Mouse (Mus musculus) limb, embryonic 12.5 days (tissue): ENCODE results near the gene Ptges3l. TPM values are rescaled to one million over a fixed set of nuclear protein-coding genes. Genes with fewer than 3 reads are reported as not detected.
A peak's percentile ranks its signal among the peaks of the same experiment; 100 is the strongest.
"Not testable (repeated sequence)": the region's sequence is repeated elsewhere in the genome, so short reads cannot be mapped to it uniquely, and the experiment has no call there.

Experiments used
- ATAC-seq: fragments of 200-750 bp; cut with Nextera tagmentation; 2 replicates; pipeline ENCODE4 v1.8.0; 2017; ENCODE audit warnings: low read depth, moderate TSS enrichment; ENCODE audit not compliant: insufficient number of reproducible peaks, insufficient read depth, low FRiP score, low TSS enrichment
- H3K27ac ChIP-seq: fragments of 300-500 bp; sonication (generic); 2 replicates; pipeline ENCODE4 v1.5.1; 2016; ENCODE audit warnings: mild to moderate bottlenecking, moderate library complexity
- H3K27me3 ChIP-seq: fragments of 300-500 bp; sonication (generic); 2 replicates; pipeline ENCODE4 v1.6.1; 2016; ENCODE audit warnings: mild to moderate bottlenecking, moderate library complexity
- H3K36me3 ChIP-seq: fragments of 300-500 bp; sonication (generic); 2 replicates; pipeline ENCODE4 v1.6.1; 2016; ENCODE audit warnings: mild to moderate bottlenecking, moderate library complexity
- H3K4me1 ChIP-seq: fragments of 300-500 bp; sonication (generic); replicated peaks from 2 replicates; pipeline ENCODE4 v1.6.1; 2016
- H3K4me2 ChIP-seq: fragments of 300-500 bp; sonication (generic); 2 replicates; pipeline ENCODE4 v1.6.1; 2016; ENCODE audit warnings: mild to moderate bottlenecking, moderate library complexity
- H3K4me3 ChIP-seq: fragments of 300-500 bp; sonication (generic); replicated peaks from 2 replicates; pipeline ENCODE4 v1.5.1; 2016; ENCODE audit warnings: mild to moderate bottlenecking
- H3K9ac ChIP-seq: fragments of 300-500 bp; sonication (generic); replicated peaks from 2 replicates; pipeline ENCODE4 v1.6.1; 2016; ENCODE audit warnings: mild to moderate bottlenecking, moderate library complexity
- H3K9me3 ChIP-seq: fragments of 300-500 bp; sonication (generic); 2 replicates; pipeline ENCODE4 v1.6.1; 2016; ENCODE audit warnings: mild to moderate bottlenecking, moderate library complexity
- WGBS: fragments of 180-500 bp; shearing (Covaris S2); methylation state at CpG from one replicate; pipeline ENCODE4 v1.1.7; 2016; 5-methylcytosine and 5-hydroxymethylcytosine counted together
- polyA plus RNA-seq: library from polyadenylated mRNA; unstranded; fragments of >200 nt; fragmentation: Nextera tagmentation; extraction: Ambion mirVana; gene quantifications from 2 replicates; pipeline ENCODE4 v1.2.1, GENCODE M21; 2016

Gene Ptges3l
- polyA plus RNA-seq, 1 experiment from 2014 or later = 9.4 TPM

- 1% methylated on average over 14 of the region's 14 CpGs for WGBS
- Histone ChIP-seq H3K36me3 (peaks cover 32% of the 10 kb centered on the region), H3K4me3 (peak overlapping the region; percentile 69), H3K9me3 (no peaks in the 10 kb centered on the region), H3K4me1 (peaks cover 18% of the 10 kb centered on the region), H3K4me2 (peak overlapping the region; percentile 92), H3K27me3 (no peaks in the 10 kb centered on the region), H3K27ac (peak overlapping the region; percentile 95), H3K9ac (peak overlapping the region; percentile 85)
- ATAC-seq = no peak
Measured at GRCm38 (mm10) chr11:101442760-101443159, 17.6 kb upstream of the Ptges3l start.

- H3K4me3 ChIP-seq = peak within 1 kb of the TSS; percentile 69
- peak within 1 kb of the TSS; percentile 85 for H3K9ac ChIP-seq
- peak within 1 kb of the TSS; percentile 95 for H3K27ac ChIP-seq
- H3K9me3 ChIP-seq = no peaks in the 10 kb centered on the region
- ATAC-seq = peak; percentile 97
- H3K36me3 ChIP-seq = peaks cover 32% of the 10 kb centered on the region
- under 1% methylated on average over 42 of the region's 42 CpGs for WGBS
- H3K4me2 ChIP-seq = peak within 1 kb of the TSS; percentile 92
- no peaks in the 10 kb centered on the region for H3K27me3 ChIP-seq
- peaks cover 18% of the 10 kb centered on the region for H3K4me1 ChIP-seq
Measured at GRCm38 (mm10) chr11:101442127-101442693, 17.1 kb upstream of the Ptges3l start, which contains the start of gene Rpl27. Rpl27 (plus strand) TSS chr11:101442298.

- H3K4me3 ChIP-seq = peak overlapping the region; percentile 69
- H3K4me2 ChIP-seq = peak overlapping the region; percentile 92
- H3K27ac ChIP-seq, H3K9me3 ChIP-seq, H3K27me3 ChIP-seq, H3K9ac ChIP-seq, ATAC-seq: not testable (repeated sequence)
- peaks cover 18% of the 10 kb centered on the region for H3K4me1 ChIP-seq
- peaks cover 29% of the 10 kb centered on the region for H3K36me3 ChIP-seq
- 40% methylated on average over 14 of the region's 15 CpGs for WGBS
Measured at GRCm38 (mm10) chr11:101441450-101442126, 16.5 kb upstream of the Ptges3l start.

DNA sequence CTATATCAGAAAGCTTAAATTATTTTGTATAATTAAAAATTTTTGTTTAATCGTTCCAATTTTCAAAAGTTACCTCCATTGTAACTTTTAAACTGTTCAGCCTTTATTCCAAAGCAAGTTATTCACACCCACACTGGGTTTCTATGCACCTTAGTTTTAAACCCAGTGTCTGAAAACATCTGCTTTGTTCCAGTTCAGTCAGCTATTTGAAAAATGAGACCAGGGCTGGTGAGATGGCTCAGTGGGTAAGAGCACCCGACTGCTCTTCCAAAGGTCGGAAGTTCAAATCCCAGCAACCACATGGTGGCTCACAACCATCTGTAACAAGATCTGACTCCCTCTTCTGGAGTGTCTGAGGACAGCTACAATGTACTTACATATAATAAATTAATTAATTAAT is 12.9 kb upstream of the Ptges3l start:
- H3K27me3 ChIP-seq, H3K27ac ChIP-seq, H3K4me3 ChIP-seq, H3K9me3 ChIP-seq, H3K4me1 ChIP-seq, H3K4me2 ChIP-seq, H3K9ac ChIP-seq, ATAC-seq: not testable (repeated sequence)
- WGBS = 57% methylated on average over 3 of the region's 3 CpGs
- H3K36me3 ChIP-seq = peaks cover 31% of the 10 kb centered on the region

- Histone ChIP-seq H3K36me3 (peaks cover 38% of the 10 kb centered on the region), H3K27me3 (no peaks in the 10 kb centered on the region), H3K9ac (no peak overlapping the region), H3K27ac (no peak overlapping the region), H3K4me2 (no peak overlapping the region), H3K4me3 (no peak overlapping the region), H3K9me3 (no peaks in the 10 kb centered on the region), H3K4me1 (no peaks in the 10 kb centered on the region)
- WGBS = 79% methylated on average over 4 of the region's 4 CpGs
- no peak for ATAC-seq
Measured at GRCm38 (mm10) chr11:101436916-101437315, 11.8 kb upstream of the Ptges3l start.

DNA sequence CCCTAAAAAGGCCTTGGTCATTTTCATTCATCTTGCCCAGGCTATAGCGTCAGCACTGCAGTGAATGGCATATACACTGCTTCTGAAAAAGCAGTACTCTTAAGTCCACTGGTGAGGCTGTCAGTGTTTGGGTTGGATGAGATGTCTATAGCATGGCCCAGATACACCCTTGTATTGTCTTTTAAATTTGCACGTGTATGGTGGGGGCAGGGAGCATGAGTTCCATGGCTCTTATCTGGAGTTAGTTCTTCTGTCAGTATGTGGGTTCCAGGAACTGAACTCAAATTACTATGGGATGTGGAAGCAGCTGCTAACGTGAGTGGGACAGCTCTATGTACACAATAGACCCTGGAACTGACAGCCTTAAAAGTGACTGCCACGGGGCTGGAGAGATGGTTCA is 10.7 kb upstream of the Ptges3l start:
- H3K4me1 ChIP-seq = no peaks in the 10 kb centered on the region
- peaks cover 49% of the 10 kb centered on the region for H3K36me3 ChIP-seq
- H3K9ac ChIP-seq = no peak overlapping the region
- no peaks in the 10 kb centered on the region for H3K9me3 ChIP-seq
- 85% methylated on average over 4 of the region's 4 CpGs for WGBS
- H3K27me3 ChIP-seq = no peaks in the 10 kb centered on the region
- ATAC-seq = no peak
- no peak overlapping the region for H3K4me2 ChIP-seq
- H3K4me3 ChIP-seq = no peak overlapping the region
- H3K27ac ChIP-seq = no peak overlapping the region

DNA sequence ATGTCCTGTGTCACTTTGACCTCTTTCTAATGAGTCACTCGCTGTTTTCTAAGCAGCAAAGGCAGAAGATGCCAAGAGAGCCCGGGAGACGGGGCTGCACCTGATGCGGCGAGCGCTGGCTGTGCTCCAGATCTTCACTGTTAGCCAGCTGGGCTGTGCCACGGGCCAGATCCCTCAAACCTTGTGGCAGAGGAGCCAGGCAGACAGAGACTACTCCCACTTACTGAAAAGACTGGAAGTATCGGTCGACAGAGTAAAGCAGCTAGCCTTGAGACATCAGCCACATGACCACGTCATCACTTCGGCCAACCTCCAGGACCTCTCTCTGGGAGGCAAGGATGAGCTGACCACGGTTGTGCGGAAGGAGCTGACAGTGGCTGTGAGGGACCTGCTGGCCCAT is 8.3 kb upstream of the Ptges3l start:
- Histone ChIP-seq H3K9me3 (no peaks in the 10 kb centered on the region), H3K4me2 (no peak overlapping the region), H3K4me1 (no peaks in the 10 kb centered on the region), H3K9ac (no peak overlapping the region), H3K27me3 (no peaks in the 10 kb centered on the region), H3K27ac (no peak overlapping the region), H3K4me3 (no peak overlapping the region), H3K36me3 (peaks cover 64% of the 10 kb centered on the region)
- WGBS = 91% methylated on average over 13 of the region's 13 CpGs
- no peak for ATAC-seq

DNA sequence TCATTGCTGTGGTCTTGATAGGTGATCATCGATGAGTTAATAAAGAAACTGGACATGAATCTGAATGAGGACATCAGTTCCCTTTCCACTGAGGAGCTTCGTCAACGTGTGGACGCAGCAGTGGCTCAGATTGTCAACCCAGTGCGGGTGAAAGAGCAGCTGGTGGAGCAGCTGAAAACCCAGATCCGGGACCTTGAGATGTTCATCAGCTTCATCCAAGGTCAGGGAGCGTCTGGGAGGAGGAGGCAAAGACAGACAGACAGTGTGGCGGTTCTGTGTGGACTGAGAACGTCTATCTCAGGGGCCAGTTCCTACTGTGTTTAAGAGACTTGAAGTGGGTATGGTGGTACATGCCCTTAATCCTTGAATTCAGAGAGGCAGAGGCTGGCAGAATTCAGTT is 6.2 kb upstream of the Ptges3l start:
- Histone ChIP-seq H3K27me3 (no peaks in the 10 kb centered on the region), H3K27ac (no peak overlapping the region), H3K4me2 (no peak overlapping the region), H3K9ac (no peak overlapping the region), H3K9me3 (no peaks in the 10 kb centered on the region), H3K4me1 (peaks cover 7% of the 10 kb centered on the region), H3K36me3 (peaks cover 64% of the 10 kb centered on the region), H3K4me3 (no peak overlapping the region)
- ATAC-seq = no peak
- 93% methylated on average over 9 of the region's 9 CpGs for WGBS

GRCm38 (mm10) chr11:101426165-101426564 is 1.0 kb upstream of the Ptges3l start:
- Histone ChIP-seq H3K36me3 (peaks cover 19% of the 10 kb centered on the region), H3K4me3 (peak overlapping the region; percentile 97), H3K4me1 (peaks cover 29% of the 10 kb centered on the region), H3K4me2 (peak overlapping the region; percentile 95), H3K9me3 (no peaks in the 10 kb centered on the region), H3K27ac (no peak overlapping the region), H3K9ac (peak overlapping the region; percentile 78), H3K27me3 (no peaks in the 10 kb centered on the region)
- 68% methylated on average over 8 of the region's 8 CpGs for WGBS
- no peak for ATAC-seq

DNA sequence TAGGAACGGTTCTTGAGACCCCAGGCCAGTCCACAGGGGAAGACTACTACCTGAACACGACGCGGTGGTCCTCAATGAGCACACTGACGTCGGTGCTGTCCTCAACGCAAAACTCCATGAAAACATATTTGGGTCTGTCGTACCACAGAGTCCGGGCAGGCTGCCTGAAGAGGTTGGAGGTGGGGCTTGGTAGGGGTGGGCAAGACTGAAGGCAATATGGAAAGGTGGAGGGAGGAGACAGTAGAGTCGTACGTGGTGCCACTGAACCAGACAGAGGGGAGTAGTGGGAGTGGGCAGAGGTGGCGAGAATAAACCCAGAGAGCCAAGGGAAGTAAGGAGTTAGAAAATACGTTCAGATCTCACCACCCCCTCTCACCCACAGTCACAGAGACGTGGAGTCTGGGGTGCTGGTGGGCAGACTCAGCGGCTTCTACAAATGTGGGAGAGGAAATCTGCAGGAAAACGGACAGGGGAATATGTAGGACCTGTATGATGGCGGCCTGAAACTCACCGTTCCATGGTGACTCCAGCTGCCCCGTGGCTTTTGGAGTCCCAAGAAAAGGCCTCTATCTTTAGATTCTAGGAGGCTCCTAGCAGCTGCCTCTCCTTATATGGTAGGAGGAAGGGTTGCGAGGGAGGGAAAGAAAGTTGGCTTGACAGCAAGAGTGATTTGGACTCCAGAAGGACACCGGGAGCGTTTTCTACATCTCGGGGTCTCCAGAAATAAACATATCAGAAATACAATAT is 855 bp downstream of the Ptges3l start, which contains the start of gene Gm27029:
TSS of gene Gm27029 (minus strand) at position 692 of the 747 bp plus-strand sequence.
- Histone ChIP-seq H3K36me3 (no peaks in the 10 kb centered on the region), H3K27me3 (no peaks in the 10 kb centered on the region), H3K4me1 (peaks cover 29% of the 10 kb centered on the region), H3K4me2 (peak within 1 kb of the TSS; percentile 95), H3K27ac (peak within 1 kb of the TSS; percentile 70), H3K9me3 (no peaks in the 10 kb centered on the region), H3K4me3 (peak within 1 kb of the TSS; percentile 97), H3K9ac (peak within 1 kb of the TSS; percentile 78)
- ATAC-seq = peak; percentile 72; the same call in 1 of the 2 replicates
- WGBS = 4% methylated on average over 23 of the region's 23 CpGs

GRCm38 (mm10) chr11:101420148-101420547 is 5.0 kb downstream of the Ptges3l start:
- peaks cover 17% of the 10 kb centered on the region for H3K4me1 ChIP-seq
- no peaks in the 10 kb centered on the region for H3K9me3 ChIP-seq
- no peak overlapping the region for H3K4me2 ChIP-seq
- no peaks in the 10 kb centered on the region for H3K27me3 ChIP-seq
- WGBS = 89% methylated on average over 5 of the region's 5 CpGs
- H3K27ac ChIP-seq = no peak overlapping the region
- H3K9ac ChIP-seq = no peak overlapping the region
- no peak overlapping the region for H3K4me3 ChIP-seq
- no peaks in the 10 kb centered on the region for H3K36me3 ChIP-seq
- no peak for ATAC-seq
